Mouse (Mus musculus): ENCODE measurements around the gene Hectd3. TPM values are rescaled to one million over a fixed set of nuclear protein-coding genes. Genes with fewer than 3 reads are reported as not detected.

The Hectd3 gene
- total and polyA plus RNA-seq, 2 experiments from 2014 or later, result 5.6 to 14.4 TPM

DNA sequence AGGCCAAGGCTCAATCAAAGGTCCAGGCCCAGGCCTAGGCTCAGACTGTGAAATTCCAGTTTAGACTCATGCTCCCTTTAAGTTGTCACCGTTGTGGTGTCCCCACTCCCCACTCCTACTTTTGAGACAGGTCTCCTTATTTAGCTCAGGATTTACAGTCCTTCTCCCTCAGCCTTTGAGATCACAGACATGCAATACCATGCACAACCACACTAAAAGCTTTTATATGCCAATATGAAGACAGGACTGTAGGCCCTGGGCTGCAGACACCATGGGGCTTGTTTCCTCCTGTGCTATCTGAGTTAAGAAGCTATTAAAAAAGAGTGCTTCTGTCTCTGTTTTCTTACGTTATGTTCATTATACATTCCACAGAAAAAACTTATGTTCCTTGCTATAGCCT is 22.6 kb downstream of the Hectd3 start:
- Histone ChIP-seq H3K9ac (replicated peaks; ENCODE audit: low read depth, low read length) (no peak overlapping the region), H3K36me3 (replicated peaks; ENCODE audit: control insufficient read depth, insufficient read depth, low read length) (no peaks in the 10 kb centered on the region; the same call in 1 of the 2 replicates), H3K4me3 (ENCODE audit: low read depth, low read length) (no peak overlapping the region), H3K27ac (ENCODE audit: low read depth) (no peak overlapping the region), H3K27me3 (ENCODE audit: control insufficient read depth, insufficient read depth, low read length) (no peaks in the 10 kb centered on the region), H3K4me2 (ENCODE audit: low read depth, low read length) (no peak overlapping the region), H3K9me3 (replicated peaks; ENCODE audit: control insufficient read depth, low read length) (no peaks in the 10 kb centered on the region), H3K4me1 (ENCODE audit: control insufficient read depth, insufficient read depth) (peaks cover 6% of the 10 kb centered on the region; the same call in 1 of the 2 replicates)
- no peak for ATAC-seq (ENCODE audit: insufficient read depth, low read depth)
- WGBS, result 85% methylated on average over 2 of the region's 2 CpGs
- no peak for TF ChIP-seq EP300 (IDR thresholded peaks at IDR 0.05; ENCODE audit: low read depth)
- no peak for TF ChIP-seq CTCF (IDR thresholded peaks at IDR 0.05; ENCODE audit: low read depth)
- DNase-seq (ENCODE audit: low spot score), result no peak

DNA sequence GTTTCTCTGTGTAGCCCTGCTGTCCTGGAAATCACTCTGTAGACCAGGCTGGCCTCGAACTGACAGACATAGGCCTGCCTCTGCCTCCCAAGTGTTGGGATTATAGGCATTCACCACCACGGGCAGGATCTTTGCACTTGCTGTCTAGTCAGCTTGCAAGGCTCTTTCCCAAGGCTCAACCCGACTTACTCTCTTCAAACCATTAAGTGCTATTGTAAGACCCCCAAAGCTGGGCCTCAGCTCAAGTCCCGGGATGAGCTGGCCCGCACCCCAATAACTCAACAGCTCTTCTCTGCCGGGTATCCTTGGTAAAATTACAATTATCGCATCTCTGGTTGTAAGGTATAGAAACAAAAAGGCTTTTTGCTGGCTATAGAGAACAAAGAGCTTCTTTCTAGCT is 23.2 kb downstream of the Hectd3 start:
- H3K4me1 ChIP-seq (ENCODE audit: control insufficient read depth, insufficient read depth), result peaks cover 6% of the 10 kb centered on the region; the same call in 1 of the 2 replicates
- no peak for TF ChIP-seq EP300 (IDR thresholded peaks at IDR 0.05; ENCODE audit: low read depth)
- no peak for TF ChIP-seq CTCF (IDR thresholded peaks at IDR 0.05; ENCODE audit: low read depth)
- WGBS, result 85% methylated on average over 7 of the region's 7 CpGs

DNA sequence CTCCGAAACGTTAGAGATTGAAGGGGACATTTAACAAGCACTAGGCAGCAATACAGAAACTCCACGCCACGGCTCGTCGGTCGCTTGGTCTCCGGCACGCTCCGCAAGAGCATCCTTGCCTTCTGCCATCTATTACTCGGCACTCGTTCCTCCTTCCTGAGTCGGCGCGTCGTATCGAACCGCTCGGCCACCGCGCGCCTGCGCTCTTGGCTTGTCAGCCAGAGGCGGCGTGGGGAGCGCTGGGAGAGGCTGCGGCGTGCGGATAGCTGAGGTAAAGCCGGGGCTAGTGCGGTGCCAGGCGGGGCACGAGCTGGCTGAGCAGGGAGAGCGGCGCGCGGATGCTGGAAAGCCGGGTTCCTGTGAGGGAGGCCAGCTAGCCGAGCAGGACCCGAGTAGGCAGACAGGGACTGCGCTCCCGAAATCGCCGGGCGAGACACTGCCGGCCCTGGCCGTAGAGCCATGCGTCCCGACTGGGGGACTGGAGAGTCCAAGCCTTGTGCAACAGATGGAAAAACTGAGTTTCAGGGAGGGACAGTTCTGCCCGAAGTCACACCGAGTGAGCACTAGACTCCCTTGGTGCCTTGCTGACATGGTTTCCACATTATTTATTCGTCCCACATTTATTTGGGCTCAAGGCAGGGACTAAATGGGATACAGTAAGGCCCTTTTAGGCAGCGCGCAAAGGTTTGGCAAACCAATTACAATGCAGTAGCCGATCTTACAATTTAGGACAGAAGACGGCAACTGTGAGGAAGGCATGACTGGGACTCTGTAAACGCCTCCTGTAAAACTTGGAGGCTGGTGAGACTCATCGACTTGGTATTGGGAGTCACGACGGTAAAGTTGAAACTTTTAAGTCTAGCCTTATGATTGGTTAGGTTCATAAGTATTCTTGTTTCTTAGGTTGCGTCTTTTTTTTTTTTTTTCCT is 24.4 kb downstream of the Hectd3 start, which contains the start of gene Eif2b3:
Gene Eif2b3, plus strand, starts transcription at position 197 of the 929 bp plus-strand sequence.
- under 1% methylated on average over 61 of the region's 61 CpGs for WGBS
- Histone ChIP-seq H3K4me1 (ENCODE audit: control insufficient read depth, insufficient read depth) (peaks cover 6% of the 10 kb centered on the region; the same call in 1 of the 2 replicates), H3K27ac (ENCODE audit: low read depth) (0 out of 2 replicates have a peak within 1 kb of the TSS, but pooled peaks have one; percentile 30), H3K9ac (replicated peaks; ENCODE audit: low read depth, low read length) (peak within 1 kb of the TSS; percentile 69), H3K4me2 (ENCODE audit: low read depth, low read length) (peak within 1 kb of the TSS; percentile 91), H3K4me3 (ENCODE audit: low read depth, low read length) (peak within 1 kb of the TSS; percentile 78), H3K27me3 (ENCODE audit: control insufficient read depth, insufficient read depth, low read length) (no peaks in the 10 kb centered on the region), H3K9me3 (replicated peaks; ENCODE audit: control insufficient read depth, low read length) (no peaks in the 10 kb centered on the region), H3K36me3 (replicated peaks; ENCODE audit: control insufficient read depth, insufficient read depth, low read length) (no peaks in the 10 kb centered on the region; the same call in 1 of the 2 replicates)
- TF ChIP-seq EP300 (IDR thresholded peaks at IDR 0.05; ENCODE audit: low read depth), result no peak
- no peak for TF ChIP-seq CTCF (IDR thresholded peaks at IDR 0.05; ENCODE audit: low read depth)
- peak; percentile 94 for ATAC-seq (ENCODE audit: insufficient read depth, low read depth)
- DNase-seq (ENCODE audit: low spot score), result peak; percentile 90

More for the DNA sequence above, 23.2 kb downstream of the Hectd3 start:
- no peak for ATAC-seq (ENCODE audit: insufficient read depth, low read depth)
- no peak overlapping the region for H3K4me2 ChIP-seq (ENCODE audit: low read depth, low read length)
- no peak overlapping the region for H3K9ac ChIP-seq (replicated peaks; ENCODE audit: low read depth, low read length)
- no peaks in the 10 kb centered on the region for H3K9me3 ChIP-seq (replicated peaks; ENCODE audit: control insufficient read depth, low read length)
- no peak for DNase-seq (ENCODE audit: low spot score)
- H3K27ac ChIP-seq (ENCODE audit: low read depth), result no peak overlapping the region
- H3K4me3 ChIP-seq (ENCODE audit: low read depth, low read length), result no peak overlapping the region
- no peaks in the 10 kb centered on the region for H3K27me3 ChIP-seq (ENCODE audit: control insufficient read depth, insufficient read depth, low read length)
- no peaks in the 10 kb centered on the region; the same call in 1 of the 2 replicates for H3K36me3 ChIP-seq (replicated peaks; ENCODE audit: control insufficient read depth, insufficient read depth, low read length)

- Histone ChIP-seq H3K9me3 (replicated peaks; ENCODE audit: control insufficient read depth, low read length) (no peaks in the 10 kb centered on the region), H3K4me1 (ENCODE audit: control insufficient read depth, insufficient read depth) (peaks cover 6% of the 10 kb centered on the region; the same call in 1 of the 2 replicates), H3K27me3 (ENCODE audit: control insufficient read depth, insufficient read depth, low read length) (no peaks in the 10 kb centered on the region), H3K36me3 (replicated peaks; ENCODE audit: control insufficient read depth, insufficient read depth, low read length) (no peaks in the 10 kb centered on the region; the same call in 1 of the 2 replicates), H3K27ac (ENCODE audit: low read depth) (no peak overlapping the region), H3K4me2 (ENCODE audit: low read depth, low read length) (no peak overlapping the region), H3K4me3 (ENCODE audit: low read depth, low read length) (no peak overlapping the region), H3K9ac (replicated peaks; ENCODE audit: low read depth, low read length) (no peak overlapping the region)
- DNase-seq (ENCODE audit: low spot score) (no peak), ATAC-seq (ENCODE audit: insufficient read depth, low read depth) (no peak)
- 94% methylated on average over 4 of the region's 4 CpGs for WGBS
- TF ChIP-seq CTCF (IDR thresholded peaks at IDR 0.05; ENCODE audit: low read depth), result no peak
- no peak for TF ChIP-seq EP300 (IDR thresholded peaks at IDR 0.05; ENCODE audit: low read depth)
Measured at GRCm38 (mm10) chr4:117023469-117023868, 28.4 kb downstream of the Hectd3 start.

GRCm38 (mm10) chr4:117031105-117031504 is 36.0 kb downstream of the Hectd3 start:
- Histone ChIP-seq H3K36me3 (replicated peaks; ENCODE audit: control insufficient read depth, insufficient read depth, low read length) (peaks cover 5% of the 10 kb centered on the region; the same call in 1 of the 2 replicates), H3K4me3 (ENCODE audit: low read depth, low read length) (no peak overlapping the region), H3K4me2 (ENCODE audit: low read depth, low read length) (no peak overlapping the region), H3K4me1 (ENCODE audit: control insufficient read depth, insufficient read depth) (no peaks in the 10 kb centered on the region), H3K27ac (ENCODE audit: low read depth) (no peak overlapping the region), H3K9me3 (replicated peaks; ENCODE audit: control insufficient read depth, low read length) (no peaks in the 10 kb centered on the region), H3K27me3 (ENCODE audit: control insufficient read depth, insufficient read depth, low read length) (no peaks in the 10 kb centered on the region), H3K9ac (replicated peaks; ENCODE audit: low read depth, low read length) (no peak overlapping the region)
- DNase-seq (ENCODE audit: low spot score) (no peak), ATAC-seq (ENCODE audit: insufficient read depth, low read depth) (no peak)
- 95% methylated on average over 1 of the region's 1 CpGs for WGBS
- TF ChIP-seq EP300 (IDR thresholded peaks at IDR 0.05; ENCODE audit: low read depth) (no peak), CTCF (IDR thresholded peaks at IDR 0.05; ENCODE audit: low read depth) (no peak)
